Mouse (Mus musculus): ENCODE data around the gene Kcmf1. TPM values are rescaled to one million over a fixed set of nuclear protein-coding genes. Genes with fewer than 3 reads are reported as not detected.

Gene Kcmf1
- polyA plus RNA-seq, 1 experiment, result 150 TPM

DNA sequence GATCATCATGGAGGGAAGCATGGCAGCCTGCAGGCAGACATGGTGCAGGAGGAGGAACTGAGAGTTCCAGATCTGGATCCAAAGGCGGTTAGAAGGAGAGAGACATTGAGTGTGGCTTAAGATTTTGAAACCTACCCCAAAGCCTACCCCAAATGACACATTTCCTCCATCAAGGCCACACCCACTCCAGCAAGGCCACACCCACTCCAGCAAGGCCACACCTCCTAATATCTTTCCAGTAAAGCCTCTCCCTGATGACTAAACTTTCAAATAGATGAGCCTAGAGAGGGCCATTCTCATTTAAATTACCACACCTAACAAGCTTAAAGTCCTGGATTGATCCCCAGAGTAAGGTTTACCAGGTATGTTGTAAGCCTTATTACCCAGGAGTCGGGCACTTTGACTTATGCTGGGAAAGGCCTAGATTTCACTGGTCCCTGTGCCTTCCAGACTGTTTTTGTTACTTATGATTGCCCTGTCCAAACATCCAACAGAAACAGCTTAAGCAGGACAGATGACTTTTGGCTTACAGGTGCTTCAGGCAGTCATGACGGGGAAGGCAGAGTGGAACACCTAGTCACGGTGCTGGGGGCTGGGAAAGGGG lies 30.1 kb upstream of the Kcmf1 start:
- TF ChIP-seq CTCF (IDR thresholded peaks at IDR 0.05; ENCODE audit: borderline replicate concordance, insufficient read depth, low read length) (no peak), POLR2A (IDR thresholded peaks at IDR 0.05; ENCODE audit: low read depth, low read length) (no peak)
- Histone ChIP-seq H3K27ac (ENCODE audit: insufficient read depth, low read length) (no peak overlapping the region), H3K4me1 (ENCODE audit: control insufficient read depth, insufficient read depth, low read length) (peaks cover 11% of the 10 kb centered on the region), H3K4me3 (ENCODE audit: insufficient read depth, low read length) (no peak overlapping the region)

DNA sequence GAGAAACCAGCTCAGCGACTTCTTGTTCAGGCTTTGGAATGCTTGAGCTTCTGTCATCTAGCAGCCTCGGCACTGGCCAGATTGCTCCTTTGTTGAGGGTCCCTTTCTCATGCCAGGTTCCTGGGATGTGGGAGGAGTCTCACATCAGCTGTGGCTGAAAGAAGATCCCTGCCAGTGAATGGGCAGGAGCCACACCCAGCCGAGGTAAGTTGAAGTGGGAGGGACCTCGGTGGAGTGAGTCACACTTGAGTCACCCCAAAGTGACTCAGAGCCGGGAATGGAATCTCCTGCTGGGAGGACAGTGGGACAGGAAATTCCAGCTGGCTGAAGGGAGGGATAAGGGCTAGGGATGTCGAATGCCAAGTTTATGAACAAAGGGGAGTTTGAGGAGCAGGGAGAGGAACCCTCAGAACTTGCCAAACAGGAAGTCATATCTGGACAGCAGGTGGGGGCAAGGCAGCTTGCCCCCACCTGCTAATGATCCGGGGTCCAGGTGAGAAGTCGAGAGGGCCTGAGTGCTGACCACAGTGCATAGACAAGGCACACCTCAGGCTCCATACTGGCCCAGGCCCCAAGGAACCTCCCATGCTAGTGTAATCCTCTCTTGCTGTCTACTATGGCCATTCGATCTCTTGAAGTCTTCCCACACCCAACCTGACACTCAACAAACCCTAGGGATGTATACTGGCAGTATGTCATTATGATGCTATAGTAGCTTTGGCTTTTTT lies 27.1 kb upstream of the Kcmf1 start:
- Histone ChIP-seq H3K4me1 (ENCODE audit: control insufficient read depth, insufficient read depth, low read length) (peaks cover 11% of the 10 kb centered on the region), H3K27ac (ENCODE audit: insufficient read depth, low read length) (peak overlapping the region; percentile 76), H3K4me3 (ENCODE audit: insufficient read depth, low read length) (no peak overlapping the region)
- no peak for TF ChIP-seq CTCF (IDR thresholded peaks at IDR 0.05; ENCODE audit: borderline replicate concordance, insufficient read depth, low read length)
- TF ChIP-seq POLR2A (IDR thresholded peaks at IDR 0.05; ENCODE audit: low read depth, low read length), result 0 out of 2 replicates have a peak, but pooled peaks have one; percentile 12

DNA sequence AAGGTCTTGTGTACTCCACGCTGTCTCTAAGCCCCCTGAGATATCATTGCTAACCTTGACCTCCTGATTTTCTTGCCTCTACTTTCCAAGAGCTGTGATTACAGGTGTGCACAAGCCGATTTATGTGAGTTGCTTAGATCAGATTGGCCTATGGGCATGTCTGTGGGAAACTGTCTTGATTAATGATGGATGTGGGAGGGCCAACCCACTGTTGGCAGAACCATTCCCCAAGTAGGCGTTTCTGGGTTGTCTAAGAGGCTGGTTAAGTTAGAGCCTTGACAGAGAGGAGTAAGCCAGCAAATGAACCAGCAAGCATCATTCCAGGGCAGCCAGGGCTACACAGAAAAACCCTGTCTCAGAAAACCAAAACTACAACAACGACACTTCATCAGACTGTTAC lies 26.3 kb upstream of the Kcmf1 start:
- no peak for TF ChIP-seq POLR2A (IDR thresholded peaks at IDR 0.05; ENCODE audit: low read depth, low read length)
- Histone ChIP-seq H3K27ac (ENCODE audit: insufficient read depth, low read length) (peak overlapping the region; percentile 76), H3K4me1 (ENCODE audit: control insufficient read depth, insufficient read depth, low read length) (peaks cover 11% of the 10 kb centered on the region), H3K4me3 (ENCODE audit: insufficient read depth, low read length) (no peak overlapping the region)

- no peak for TF ChIP-seq CTCF (IDR thresholded peaks at IDR 0.05; ENCODE audit: borderline replicate concordance, insufficient read depth, low read length)
- TF ChIP-seq POLR2A (IDR thresholded peaks at IDR 0.05; ENCODE audit: low read depth, low read length), result no peak
- Histone ChIP-seq H3K27ac (ENCODE audit: insufficient read depth, low read length) (no peak overlapping the region), H3K4me1 (ENCODE audit: control insufficient read depth, insufficient read depth, low read length) (peaks cover 9% of the 10 kb centered on the region; the same call in 1 of the 2 replicates), H3K4me3 (ENCODE audit: insufficient read depth, low read length) (no peak overlapping the region)
Observed at GRCm38 (mm10) chr6:72923381-72923780, 23.6 kb upstream of the Kcmf1 start.

GRCm38 (mm10) chr6:72921081-72921480 lies 21.3 kb upstream of the Kcmf1 start:
- TF ChIP-seq CTCF (IDR thresholded peaks at IDR 0.05; ENCODE audit: borderline replicate concordance, insufficient read depth, low read length), result no peak
- TF ChIP-seq POLR2A (IDR thresholded peaks at IDR 0.05; ENCODE audit: low read depth, low read length), result no peak
- no peaks in the 10 kb centered on the region for H3K4me1 ChIP-seq (ENCODE audit: control insufficient read depth, insufficient read depth, low read length)
- no peak overlapping the region for H3K4me3 ChIP-seq (ENCODE audit: insufficient read depth, low read length)
- no peak overlapping the region for H3K27ac ChIP-seq (ENCODE audit: insufficient read depth, low read length)

- Histone ChIP-seq H3K4me3 (ENCODE audit: insufficient read depth, low read length) (no peak overlapping the region), H3K4me1 (ENCODE audit: control insufficient read depth, insufficient read depth, low read length) (no peaks in the 10 kb centered on the region), H3K27ac (ENCODE audit: insufficient read depth, low read length) (no peak overlapping the region)
- TF ChIP-seq POLR2A (IDR thresholded peaks at IDR 0.05; ENCODE audit: low read depth, low read length) (no peak), CTCF (IDR thresholded peaks at IDR 0.05; ENCODE audit: borderline replicate concordance, insufficient read depth, low read length) (no peak)
Observed at GRCm38 (mm10) chr6:72918510-72919033, 18.8 kb upstream of the Kcmf1 start.

DNA sequence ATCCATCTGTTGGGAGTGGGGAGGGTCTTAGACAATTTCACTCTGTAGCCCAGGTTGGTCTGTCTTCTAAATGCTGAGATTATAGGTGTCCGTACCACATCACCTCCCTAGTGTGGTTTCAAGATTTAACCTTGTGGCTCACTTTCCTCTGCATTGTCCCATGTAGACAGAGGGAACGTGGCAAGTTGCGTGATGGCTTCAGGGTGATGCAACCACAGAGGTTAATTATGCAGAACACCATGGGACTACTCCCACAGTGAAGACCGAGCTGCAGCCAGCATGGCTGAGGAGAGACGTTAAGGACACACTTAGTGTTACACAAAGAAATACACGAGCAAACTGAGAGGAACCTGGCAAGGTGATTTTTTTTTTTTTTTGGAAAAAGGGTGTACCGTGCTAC lies 16.6 kb upstream of the Kcmf1 start:
- Histone ChIP-seq H3K27ac (ENCODE audit: insufficient read depth, low read length) (no peak overlapping the region), H3K4me1 (ENCODE audit: control insufficient read depth, insufficient read depth, low read length) (no peaks in the 10 kb centered on the region), H3K4me3 (ENCODE audit: insufficient read depth, low read length) (no peak overlapping the region)
- no peak for TF ChIP-seq POLR2A (IDR thresholded peaks at IDR 0.05; ENCODE audit: low read depth, low read length)
- no peak for TF ChIP-seq CTCF (IDR thresholded peaks at IDR 0.05; ENCODE audit: borderline replicate concordance, insufficient read depth, low read length)

- TF ChIP-seq POLR2A (IDR thresholded peaks at IDR 0.05; ENCODE audit: low read depth, low read length), result no peak
- no peak for TF ChIP-seq CTCF (IDR thresholded peaks at IDR 0.05; ENCODE audit: borderline replicate concordance, insufficient read depth, low read length)
- H3K27ac ChIP-seq (ENCODE audit: insufficient read depth, low read length), result no peak overlapping the region
- H3K4me3 ChIP-seq (ENCODE audit: insufficient read depth, low read length), result no peak overlapping the region
- H3K4me1 ChIP-seq (ENCODE audit: control insufficient read depth, insufficient read depth, low read length), result no peaks in the 10 kb centered on the region
Observed at GRCm38 (mm10) chr6:72914087-72914749, 14.4 kb upstream of the Kcmf1 start.

- TF ChIP-seq CTCF (IDR thresholded peaks at IDR 0.05; ENCODE audit: borderline replicate concordance, insufficient read depth, low read length) (no peak), POLR2A (IDR thresholded peaks at IDR 0.05; ENCODE audit: low read depth, low read length) (no peak)
- H3K4me3 ChIP-seq (ENCODE audit: insufficient read depth, low read length), result no peak overlapping the region
- H3K4me1 ChIP-seq (ENCODE audit: control insufficient read depth, insufficient read depth, low read length), result no peaks in the 10 kb centered on the region
- H3K27ac ChIP-seq (ENCODE audit: insufficient read depth, low read length), result no peak overlapping the region
Observed at GRCm38 (mm10) chr6:72911261-72911660, 11.5 kb upstream of the Kcmf1 start.

Data from embryonic fibroblast, embryonic 13.5 days (primary cell).